Mouse (Mus musculus) olfactory bulb, adult 2 months (tissue): ENCODE measurements at regions not wholly inside any gene's neighbourhood (a gene's known extent, or its start where the extent isn't known, plus 50 kb on each side); places are given as distances from the start of the nearest gene placed in this dataset.

Experiments used
- CTCF ChIP-seq: fragments of 200-500 bp; IDR thresholded peaks from 2 replicates; pipeline ENCODE4 v1.5.1; 2012; ENCODE audit warnings: low read depth, mild to moderate bottlenecking, low read length, moderate library complexity; ENCODE audit not compliant: insufficient read depth
- POLR2A ChIP-seq: fragments of 200-500 bp; IDR thresholded peaks from 2 replicates; pipeline ENCODE4 v1.6.1; 2012; ENCODE audit warnings: mild to moderate bottlenecking, low read depth, low read length, moderate library complexity; ENCODE audit not compliant: insufficient read depth

DNA sequence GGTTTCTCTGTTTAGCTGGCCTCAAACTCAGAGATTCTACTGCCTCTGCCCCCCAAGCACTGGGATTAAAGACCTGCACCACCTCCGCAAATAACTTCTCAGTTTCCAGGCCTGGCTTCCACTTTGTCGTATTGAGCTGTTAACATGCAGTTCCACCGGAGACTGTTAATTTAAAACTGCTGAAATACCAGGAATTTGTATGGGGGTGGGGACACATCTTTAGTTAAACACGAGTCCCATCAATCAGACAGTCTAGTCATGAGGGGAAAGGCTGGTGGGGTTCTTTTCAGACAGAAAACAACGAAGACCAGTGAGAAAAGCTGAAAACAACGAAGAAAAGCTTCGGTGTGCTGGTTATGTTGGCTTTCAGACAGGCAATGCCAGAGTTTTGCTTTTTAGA, 227.5 kb downstream of the Csl start:
- TF ChIP-seq POLR2A (no peak), CTCF (no peak)
